8 mouse cellular contexts compared by ENCODE assay signal in the genomic region with DNA sequence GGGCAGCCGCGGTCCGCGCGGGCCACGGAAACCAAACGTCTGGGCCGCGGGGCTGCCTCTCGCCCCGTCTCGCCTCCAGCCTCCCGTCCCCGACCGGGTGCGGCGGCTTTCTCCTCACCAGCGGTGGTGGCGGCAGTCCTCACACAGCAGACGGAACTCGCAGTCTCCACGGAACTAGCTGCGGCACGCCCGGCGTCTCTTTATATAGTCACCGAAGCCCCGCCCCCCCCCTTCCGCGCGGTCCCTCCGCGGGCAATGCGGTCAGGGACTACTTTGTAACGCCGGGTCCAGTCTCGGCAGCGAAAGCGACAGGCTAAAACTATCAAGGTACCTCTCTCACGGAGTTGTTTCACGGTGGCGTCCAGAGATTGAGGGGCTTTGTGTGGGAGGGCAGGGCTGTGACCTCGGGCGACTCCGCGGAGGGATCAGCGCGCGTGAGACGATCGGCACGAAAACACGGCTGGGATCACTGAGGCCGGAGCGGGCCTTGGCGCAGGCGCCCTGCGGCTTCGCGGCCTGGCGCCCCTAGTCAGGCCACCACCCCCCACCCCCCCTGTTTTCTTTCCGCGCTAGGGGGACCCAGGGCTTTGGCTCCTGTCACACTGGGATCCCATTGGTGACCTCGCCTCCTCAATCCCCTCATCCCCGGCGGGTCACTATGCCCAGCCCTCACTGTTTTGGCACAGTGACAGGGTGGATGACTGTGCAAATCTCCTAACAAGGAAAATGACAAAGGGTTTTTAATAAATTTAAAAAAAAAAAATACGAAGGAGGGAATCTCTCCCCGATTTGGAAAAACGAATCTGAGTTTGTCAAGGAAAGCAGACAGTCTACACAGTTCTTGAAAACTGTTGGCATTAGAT. TPM values are rescaled to one million over a fixed set of nuclear protein-coding genes. Genes with fewer than 3 reads are reported as not detected.
DNase-seq lines count a peak whose midpoint lies in the region; ATAC-seq and TF ChIP-seq lines count a peak whose summit lies in the region.

A gene (minus strand): TSS at position 624 of the 863 bp plus-strand sequence.

- peaks cover 26% of the 10 kb centered on the region for H3K36me3 ChIP-seq in G1E (replicated peaks)
- H3K36me3 ChIP-seq in lung, embryonic 16.5 days (ENCODE audit: control insufficient read depth, insufficient read depth, low read length): peaks cover 11% of the 10 kb centered on the region
- H3K36me3 ChIP-seq in thymus, adult 2 months (ENCODE audit: control insufficient read depth, insufficient read depth, low read length): peaks cover 13% of the 10 kb centered on the region

- H3K4me1 ChIP-seq in G1E (ENCODE audit: insufficient read depth, low read depth, low read length): peaks cover 48% of the 10 kb centered on the region
- H3K4me1 ChIP-seq in cerebellum, adult 2 months (ENCODE audit: control insufficient read depth, insufficient read depth, low read length): peaks cover 15% of the 10 kb centered on the region; the same call in 1 of the 2 replicates
- H3K4me1 ChIP-seq in lung, embryonic 16.5 days (replicated peaks; ENCODE audit: control insufficient read depth, insufficient read depth, low read length): peaks cover 44% of the 10 kb centered on the region
- H3K4me1 ChIP-seq in thymus, adult 2 months (replicated peaks; ENCODE audit: control insufficient read depth, insufficient read depth, low read length): peaks cover 25% of the 10 kb centered on the region

- no peaks in the 10 kb centered on the region for H3K27me3 ChIP-seq in G1E (ENCODE audit: insufficient read depth, low read length)
- no peaks in the 10 kb centered on the region for H3K27me3 ChIP-seq in cerebellum, adult 2 months (ENCODE audit: control insufficient read depth, insufficient read depth, low read length)
- no peaks in the 10 kb centered on the region for H3K27me3 ChIP-seq in lung, embryonic 16.5 days (ENCODE audit: control insufficient read depth, insufficient read depth, low read depth, low read length)
- H3K27me3 ChIP-seq in thymus, adult 2 months (ENCODE audit: control insufficient read depth, insufficient read depth, low read length): no peaks in the 10 kb centered on the region

- TF ChIP-seq POLR2A in cerebellum, adult 2 months (IDR thresholded peaks at IDR 0.05; ENCODE audit: borderline replicate concordance, insufficient read depth, low read length): peak; percentile 99
- TF ChIP-seq POLR2A in thymus, adult 2 months (IDR thresholded peaks at IDR 0.05; ENCODE audit: control insufficient read depth, extremely low read depth, insufficient read depth, low read length, poor library complexity): peak; percentile 100

- DNase-seq in G1E (ENCODE audit: low spot score): peak; percentile 89
- DNase-seq in cerebellum, adult 2 months: peak; percentile 87 to 93
- DNase-seq in forelimb bud, embryonic 11.5 days (ENCODE audit: low read depth, low spot score): peak; percentile 90
- peak; percentile 79 for DNase-seq in layer of hippocampus, adult 9-10 months (ENCODE audit: low spot score)
- peak; percentile 90 for DNase-seq in ovary, adult 18-20 months (ENCODE audit: low spot score)
- DNase-seq in thymus, adult 2 months: peak; percentile 75

- peak within 1 kb of the TSS; percentile 98 for H3K4me2 ChIP-seq in lung, embryonic 16.5 days (ENCODE audit: low read depth, low read length)

- peak within 1 kb of the TSS; percentile 100 for H3K9ac ChIP-seq in lung, embryonic 16.5 days (ENCODE audit: low read length)

- TF ChIP-seq CTCF in G1E (IDR thresholded peaks at IDR 0.05; ENCODE audit: low read depth, low read length): no peak
- TF ChIP-seq CTCF in cerebellum, adult 2 months (IDR thresholded peaks at IDR 0.05; ENCODE audit: borderline replicate concordance, insufficient read depth, low read depth, low read length): no peak
- TF ChIP-seq CTCF in thymus, adult 2 months (IDR thresholded peaks at IDR 0.05; ENCODE audit: borderline replicate concordance, control insufficient read depth, extremely low read depth, insufficient read depth, low read length, poor library complexity): no peak

- peak within 1 kb of the TSS; percentile 100 for H3K27ac ChIP-seq in cerebellum, adult 2 months (ENCODE audit: insufficient read depth, low read length)
- H3K27ac ChIP-seq in lung, embryonic 16.5 days (ENCODE audit: low read length): peak within 1 kb of the TSS; percentile 97
- H3K27ac ChIP-seq in thymus, adult 2 months (ENCODE audit: control insufficient read depth, insufficient read depth, low read length): peak within 1 kb of the TSS; percentile 80

- H3K9me3 ChIP-seq in G1E (replicated peaks): no peaks in the 10 kb centered on the region
- no peaks in the 10 kb centered on the region for H3K9me3 ChIP-seq in lung, embryonic 16.5 days (ENCODE audit: control insufficient read depth, low read length)

- under 1% methylated on average over 65 of the region's 69 CpGs for WGBS in cerebellum, adult 2 months
- WGBS in lung, embryonic 16.5 days: under 1% methylated on average over 67 of the region's 69 CpGs
- WGBS in thymus, adult 2 months: under 1% methylated on average over 68 of the region's 69 CpGs

- H3K4me3 ChIP-seq in G1E (ENCODE audit: low read depth, low read length): peak within 1 kb of the TSS; percentile 98
- H3K4me3 ChIP-seq in cerebellum, adult 2 months (replicated peaks; ENCODE audit: insufficient read depth, low read depth, low read length): peak within 1 kb of the TSS; percentile 86
- H3K4me3 ChIP-seq in lung, embryonic 16.5 days (ENCODE audit: low read length): peak within 1 kb of the TSS; percentile 100
- H3K4me3 ChIP-seq in thymus, adult 2 months (ENCODE audit: control insufficient read depth, insufficient read depth, low read length): peak within 1 kb of the TSS; percentile 95

- 0 out of 2 replicates have a peak, but pooled peaks have one; percentile 17 for ATAC-seq in G1E (ENCODE audit: extremely low read depth, insufficient number of reproducible peaks, low FRiP score, poor library complexity, severe bottlenecking)
- ATAC-seq in hematopoietic stem cell, adult 5-6 weeks (replicated peaks in 1 of 2; ENCODE audit: insufficient read depth in 1 of 2, low FRiP score in 2 of 2, low TSS enrichment in 1 of 2, low read depth in 1 of 2, poor library complexity in 2 of 2, severe bottlenecking in 2 of 2): peak; percentile 19 to 52; a peak in 3 of 4 replicates
- peak; percentile 58 for ATAC-seq in lung, embryonic 16.5 days (ENCODE audit: low read depth)

RNA-seq across cellular contexts. Expression of the gene that starts here (rescaled TPM):
- total RNA-seq in G1E (2014; fragmentation: Nextera tagmentation) (477 and 495 TPM in 2 replicates), G1E (2017) (212 and 267 TPM in 2 replicates)
- 28.0 and 92.4 TPM in 2 replicates for polyA plus RNA-seq in G1E (2012)
- 1,009 and 1,093 TPM in 2 replicates for polyA plus RNA-seq in cerebellum, adult 2 months (2012; rRNA removed)
- 339 and 386 TPM in 2 replicates for total RNA-seq in hematopoietic stem cell, adult 5-6 weeks (2017)
- polyA plus RNA-seq in lung, embryonic 16.5 days (2015; fragmentation: Nextera tagmentation; extraction: Ambion mirVana): 1,152 and 1,205 TPM in 2 replicates
- polyA plus RNA-seq in thymus, adult 2 months (2012; rRNA removed): 585 and 598 TPM in 2 replicates

Comparison
In these comparisons a context has a peak if more than half of its experiments do, and no peak if none do; other contexts are left out.
1. Peak in every context shown above with its lines: DNase-seq, ATAC-seq, H3K4me3 ChIP-seq and H3K27ac ChIP-seq.